Mouse (Mus musculus) heart, adult 2 months (tissue): ENCODE data around the gene Kcnk10. TPM values are rescaled to one million over a fixed set of nuclear protein-coding genes. Genes with fewer than 3 reads are reported as not detected.

Experiments
- DNase-seq, 2 experiments: peaks; one replicate each; pipeline ENCODE4 v3.0.0; 2021
- H3K27ac ChIP-seq: fragments of 200-600 bp; 2 replicates; pipeline ENCODE4 v1.8.1; 2022
- H3K27me3 ChIP-seq: fragments of 200-500 bp; 2 replicates; pipeline ENCODE4 v1.6.1; 2012; ENCODE audit warnings: mild to moderate bottlenecking, low read length, inconsistent platforms, mixed read lengths; ENCODE audit not compliant: control insufficient read depth, insufficient read depth
- H3K36me3 ChIP-seq: fragments of 200-500 bp; 2 replicates; pipeline ENCODE4 v1.6.1; 2012; ENCODE audit warnings: low read length, inconsistent platforms; ENCODE audit not compliant: control insufficient read depth, insufficient read depth
- H3K4me1 ChIP-seq: fragments of 200-500 bp; 2 replicates; pipeline ENCODE4 v1.6.1; 2011; ENCODE audit warnings: low read length; ENCODE audit not compliant: control insufficient read depth, insufficient read depth
- H3K4me3 ChIP-seq: fragments of 200-600 bp; 2 replicates; pipeline ENCODE4 v1.8.1; 2022
- H3K79me2 ChIP-seq: fragments of 200-500 bp; replicated peaks from 2 replicates; pipeline ENCODE4 v1.6.1; 2012; ENCODE audit warnings: mild to moderate bottlenecking, inconsistent platforms, low read length, moderate library complexity, mixed read lengths; ENCODE audit not compliant: control insufficient read depth, insufficient read depth
- H3K9ac ChIP-seq: fragments of 200-500 bp; 2 replicates; pipeline ENCODE4 v1.6.1; 2012; ENCODE audit warnings: low read depth, mild to moderate bottlenecking, control low read depth, inconsistent platforms, low read length, mixed read lengths
- CTCF ChIP-seq: fragments of 200-600 bp; IDR thresholded peaks from 2 replicates; pipeline ENCODE4 v1.8.1; 2022; ENCODE audit warnings: antibody characterized with exemption, mild to moderate bottlenecking, moderate library complexity
- EP300 ChIP-seq: fragments of 200-500 bp; IDR thresholded peaks from 2 replicates; pipeline ENCODE4 v1.6.1; 2011; ENCODE audit warnings: low read depth, low read length, control low read depth; ENCODE audit not compliant: insufficient read depth
- POLR2A ChIP-seq: fragments of 200-500 bp; IDR thresholded peaks from 2 replicates; pipeline ENCODE4 v1.6.1; 2011; ENCODE audit warnings: mild to moderate bottlenecking, low read depth, low read length, control low read depth; ENCODE audit not compliant: insufficient read depth
- WGBS: fragments of 180-500 bp; shearing (Covaris S2); methylation state at CpG from one replicate; pipeline ENCODE4 v1.1.7; 2018; 5-methylcytosine and 5-hydroxymethylcytosine counted together
- intact Hi-C: fragments of 180-260 bp; cut with DNase I; formaldehyde crosslinking; loops from one replicate; pipeline ENCODE4 v1.15.1; 2025
- polyA plus RNA-seq: library from polyadenylated mRNA; depleted of rRNA; stranded (reverse); fragments of >200 nt; gene quantifications from 2 replicates; pipeline ENCODE4 v1.2.3, GENCODE M21; 2012
- total RNA-seq, 2 experiments: library from RNA; stranded (reverse); gene quantifications; 2 replicates each; pipeline ENCODE4 v1.2.3; 2021

The Kcnk10 gene
- total and polyA plus RNA-seq, 3 experiments: 0.16 TPM; not detected in 2

DNA sequence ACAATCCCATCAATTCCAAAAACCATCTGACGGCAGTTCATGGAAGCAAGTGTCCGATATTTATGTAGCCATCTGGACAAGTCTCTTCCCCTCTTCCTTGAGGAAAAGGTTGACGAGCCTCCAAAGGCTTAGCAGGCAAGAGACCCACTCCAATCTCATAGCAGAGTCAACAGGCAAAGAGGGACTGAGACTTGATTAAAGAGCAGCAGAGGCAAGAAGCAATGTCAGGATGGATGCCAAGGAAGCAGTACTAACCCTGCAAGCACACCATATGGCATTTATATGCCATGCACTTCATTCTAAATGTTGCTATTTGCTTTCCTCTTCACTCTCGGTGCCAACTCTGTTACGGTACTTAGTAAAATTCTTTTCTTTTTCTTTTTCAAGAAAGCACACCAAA is 119.6 kb downstream of the Kcnk10 start:
- no peak overlapping the region for H3K4me3 ChIP-seq
- H3K4me1 ChIP-seq: no peaks in the 10 kb centered on the region
- 78% methylated on average over 5 of the region's 5 CpGs for WGBS
- TF ChIP-seq EP300 (no peak), CTCF (no peak), POLR2A (no peak)
- no peaks in the 10 kb centered on the region for H3K79me2 ChIP-seq
- H3K36me3 ChIP-seq: no peaks in the 10 kb centered on the region
- no peak for DNase-seq
- H3K27ac ChIP-seq: no peak overlapping the region
- no peaks in the 10 kb centered on the region for H3K27me3 ChIP-seq
- H3K9ac ChIP-seq: no peak overlapping the region
- intact Hi-C loops: no loop called here

DNA sequence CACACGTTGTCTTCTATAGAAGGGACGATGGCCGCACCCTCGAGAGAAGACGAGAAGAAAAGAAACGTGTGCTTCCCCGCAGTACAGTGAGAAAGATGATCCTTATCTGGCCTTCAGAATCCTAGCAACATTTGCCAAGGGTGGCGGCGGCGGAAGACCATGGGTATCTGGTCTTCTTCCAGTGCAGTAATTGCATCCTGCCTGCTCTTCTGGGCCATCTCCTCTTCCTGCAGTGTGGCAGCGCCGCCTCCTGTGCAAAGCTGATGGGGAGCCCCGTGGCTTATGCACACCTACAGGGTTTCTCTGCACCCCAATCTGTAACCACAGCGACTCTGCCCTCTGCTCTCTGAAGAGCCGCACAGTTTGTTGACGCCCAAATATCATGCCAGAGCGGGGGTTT is 124.9 kb downstream of the Kcnk10 start:
- no peak overlapping the region for H3K4me3 ChIP-seq
- H3K36me3 ChIP-seq: no peaks in the 10 kb centered on the region
- no peaks in the 10 kb centered on the region for H3K79me2 ChIP-seq
- no peaks in the 10 kb centered on the region for H3K4me1 ChIP-seq
- intact Hi-C loops: no loop called here
- DNase-seq: no peak
- no peak overlapping the region for H3K9ac ChIP-seq
- H3K27me3 ChIP-seq: no peaks in the 10 kb centered on the region
- no peak overlapping the region for H3K27ac ChIP-seq
- TF ChIP-seq POLR2A: no peak
- 80% methylated on average over 17 of the region's 17 CpGs for WGBS

DNA sequence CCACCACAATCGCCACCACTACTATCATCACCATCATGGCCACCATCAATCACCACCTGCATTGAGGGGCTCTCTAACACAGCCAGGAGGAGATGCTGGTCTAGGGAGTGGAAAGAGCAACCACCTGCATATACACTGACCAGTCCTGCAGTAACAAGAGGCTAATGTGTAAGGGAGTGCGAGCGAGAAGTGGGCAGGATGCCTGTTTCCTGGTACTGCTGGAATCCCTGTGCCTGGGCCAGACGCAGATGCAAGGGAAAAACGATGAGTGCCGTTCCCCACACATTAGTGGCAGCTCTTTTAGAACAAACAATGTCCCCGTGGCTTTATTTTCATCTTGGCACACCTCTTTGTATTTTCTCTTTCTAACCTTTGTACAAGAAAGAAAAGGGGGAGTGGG is 125.5 kb downstream of the Kcnk10 start:
- Histone ChIP-seq H3K4me3 (no peak overlapping the region), H3K4me1 (no peaks in the 10 kb centered on the region), H3K9ac (no peak overlapping the region), H3K27ac (no peak overlapping the region), H3K27me3 (no peaks in the 10 kb centered on the region), H3K79me2 (no peaks in the 10 kb centered on the region), H3K36me3 (no peaks in the 10 kb centered on the region)
- TF ChIP-seq EP300 (no peak), CTCF (no peak), POLR2A (no peak)
- intact Hi-C loops: no loop called here
- 75% methylated on average over 7 of the region's 7 CpGs for WGBS
- DNase-seq: no peak

DNA sequence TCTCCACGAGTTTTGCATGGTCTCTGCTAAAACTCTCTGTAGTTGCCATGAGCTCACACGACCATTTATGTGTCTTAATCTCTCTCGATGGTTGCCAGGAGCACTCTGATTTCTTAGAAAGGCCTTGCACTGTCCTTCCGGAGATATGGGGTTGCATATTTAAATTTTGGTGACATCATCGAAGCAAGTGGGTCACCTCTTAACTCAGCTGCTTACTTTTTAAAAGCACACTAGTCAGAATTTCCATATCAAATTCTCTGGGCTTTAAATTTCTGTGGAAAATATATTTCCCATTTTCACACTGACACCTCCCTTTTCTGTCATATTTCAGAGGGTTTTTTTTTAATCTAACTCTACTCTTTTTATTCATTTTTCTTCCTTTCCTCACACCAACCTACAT is 132.5 kb downstream of the Kcnk10 start:
- Histone ChIP-seq H3K79me2 (no peaks in the 10 kb centered on the region), H3K36me3 (no peaks in the 10 kb centered on the region), H3K9ac (no peak overlapping the region), H3K4me3 (no peak overlapping the region), H3K27me3 (no peaks in the 10 kb centered on the region), H3K27ac (no peak overlapping the region), H3K4me1 (no peaks in the 10 kb centered on the region)
- WGBS: 54% methylated on average over 5 of the region's 5 CpGs
- intact Hi-C loops: no loop called here
- TF ChIP-seq EP300 (no peak), POLR2A (no peak), CTCF (no peak)
- DNase-seq: no peak

DNA sequence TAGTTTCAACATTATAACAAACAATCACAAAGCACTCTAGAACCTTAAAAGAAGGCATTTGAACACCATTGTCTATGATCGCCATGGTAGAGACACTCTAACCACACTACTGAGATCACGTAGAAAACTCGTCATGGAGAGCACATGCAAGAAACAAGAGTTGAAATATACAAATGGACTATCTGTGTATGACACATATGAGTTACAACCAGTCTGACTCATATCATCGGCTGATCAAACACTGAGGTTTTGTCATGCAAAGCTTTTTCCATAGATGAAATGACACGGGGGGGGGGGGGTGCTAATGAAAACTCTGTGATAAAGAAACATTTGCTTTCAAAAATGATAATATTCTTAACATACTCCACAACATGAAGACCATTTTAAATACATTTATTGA is 133.2 kb downstream of the Kcnk10 start:
- H3K36me3 ChIP-seq: no peaks in the 10 kb centered on the region
- no peak overlapping the region for H3K9ac ChIP-seq
- H3K27me3 ChIP-seq: no peaks in the 10 kb centered on the region
- no peak for TF ChIP-seq POLR2A
- TF ChIP-seq EP300: no peak
- no peak for TF ChIP-seq CTCF
- intact Hi-C loops: no loop called here
- no peak for DNase-seq
- no peaks in the 10 kb centered on the region for H3K4me1 ChIP-seq
- H3K27ac ChIP-seq: no peak overlapping the region
- H3K79me2 ChIP-seq: no peaks in the 10 kb centered on the region
- H3K4me3 ChIP-seq: no peak overlapping the region
- WGBS: 80% methylated on average over 5 of the region's 5 CpGs

DNA sequence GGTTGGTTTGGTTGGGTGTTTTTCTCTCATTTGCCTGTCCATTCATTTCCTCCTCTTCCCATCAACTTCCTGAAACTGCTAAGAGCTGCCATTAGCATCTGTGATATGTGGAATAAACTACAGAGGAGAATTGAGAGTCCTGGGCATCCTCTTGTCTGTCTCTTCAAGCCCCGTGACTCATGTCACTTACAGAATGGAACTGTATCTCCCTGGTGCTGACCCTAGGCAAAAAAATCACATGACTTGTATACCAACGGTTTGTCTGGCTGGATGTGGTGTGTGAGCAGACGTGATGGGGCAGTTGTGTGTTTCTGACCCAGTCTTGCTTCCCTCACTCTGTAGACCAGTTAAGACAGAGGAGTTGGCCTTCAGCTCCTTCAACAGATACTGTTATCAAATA is 134.4 kb downstream of the Kcnk10 start:
- H3K27ac ChIP-seq: no peak overlapping the region
- no peaks in the 10 kb centered on the region for H3K79me2 ChIP-seq
- no peak for TF ChIP-seq POLR2A
- TF ChIP-seq CTCF: no peak
- no peak for TF ChIP-seq EP300
- no peak overlapping the region for H3K9ac ChIP-seq
- H3K27me3 ChIP-seq: no peaks in the 10 kb centered on the region
- no peak overlapping the region for H3K4me3 ChIP-seq
- H3K4me1 ChIP-seq: no peaks in the 10 kb centered on the region
- no peaks in the 10 kb centered on the region for H3K36me3 ChIP-seq
- no peak for DNase-seq
- WGBS: 70% methylated on average over 3 of the region's 3 CpGs
- intact Hi-C loops: no loop called here

DNA sequence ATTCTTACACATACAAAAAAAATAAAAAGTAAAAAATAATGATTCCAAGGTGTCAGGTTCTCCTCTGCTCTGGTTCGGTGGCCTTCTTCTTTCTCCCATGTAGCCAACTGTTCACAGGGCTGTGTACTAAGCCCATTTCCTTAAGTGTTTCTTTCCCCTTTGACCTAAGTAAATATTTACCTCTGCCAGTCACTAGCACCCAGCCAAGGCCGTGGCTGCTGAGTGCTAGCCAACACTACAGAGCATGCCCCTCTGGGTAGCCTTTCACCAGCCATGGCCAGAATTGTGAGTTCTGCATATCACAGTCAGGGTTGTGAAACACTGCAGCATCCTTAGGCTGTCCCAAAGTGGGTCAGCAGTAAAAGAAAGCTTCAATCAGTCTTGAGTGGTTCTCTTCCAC is 140.0 kb downstream of the Kcnk10 start:
- H3K27me3 ChIP-seq: no peaks in the 10 kb centered on the region
- H3K36me3 ChIP-seq: no peaks in the 10 kb centered on the region
- 49% methylated on average over 2 of the region's 2 CpGs for WGBS
- intact Hi-C loops: no loop called here
- no peak for DNase-seq
- no peaks in the 10 kb centered on the region for H3K79me2 ChIP-seq
- no peak for TF ChIP-seq POLR2A
- no peak for TF ChIP-seq CTCF
- no peak for TF ChIP-seq EP300
- H3K27ac ChIP-seq: no peak overlapping the region
- no peaks in the 10 kb centered on the region for H3K4me1 ChIP-seq
- H3K9ac ChIP-seq: no peak overlapping the region
- no peak overlapping the region for H3K4me3 ChIP-seq
